Mouse (Mus musculus) lung, postnatal 0 days (tissue): ENCODE measurements around the gene Itprip.

ENCODE experiments used
- CTCF ChIP-seq: IDR thresholded peaks from 2 replicates; pipeline ENCODE4 v1.5.1; 2016; ENCODE audit warnings: antibody characterized with exemption, mild to moderate bottlenecking
- EP300 ChIP-seq: IDR thresholded peaks from 2 replicates; pipeline ENCODE4 v1.6.1; 2016; ENCODE audit warnings: antibody characterized with exemption, mild to moderate bottlenecking, control low read depth

- TF ChIP-seq CTCF, result no peak
- no peak for TF ChIP-seq EP300
Observed at GRCm38 (mm10) chr19:47913344-47913743, 5.8 kb downstream of the Itprip start.
